Mouse (Mus musculus) heart, embryonic 14.5 days (tissue): ENCODE results near the gene Dgkd. TPM values are rescaled to one million over a fixed set of nuclear protein-coding genes. Genes with fewer than 3 reads are reported as not detected.

Experiments used
- ATAC-seq: fragments of 200-750 bp; cut with Nextera tagmentation; 2 replicates; pipeline ENCODE4 v1.8.0; 2017; ENCODE audit warnings: low read depth, moderate TSS enrichment; ENCODE audit not compliant: insufficient number of reproducible peaks, insufficient read depth, low FRiP score
- H3K27ac ChIP-seq, 2 experiments: fragments of 200-500 bp in 1 of 2; fragments of 300-500 bp in 1 of 2; sonication (generic) in 1 of 2; replicated peaks in 1 of 2; 2 replicates each; pipeline ENCODE4 v1.5.1; 2012 to 2014; ENCODE audit warnings: low read depth in 2 of 2, low read length in 2 of 2, control low read depth in 1 of 2, mild to moderate bottlenecking in 1 of 2, mixed read lengths in 1 of 2; ENCODE audit not compliant: control insufficient read depth in 1 of 2, insufficient read depth in 1 of 2
- H3K27me3 ChIP-seq: fragments of 300-500 bp; sonication (generic); 2 replicates; pipeline ENCODE4 v1.6.1; 2014; ENCODE audit warnings: mild to moderate bottlenecking, low read length, control low read depth; ENCODE audit not compliant: control insufficient read depth, insufficient read depth
- H3K36me3 ChIP-seq: fragments of 300-500 bp; sonication (generic); 2 replicates; pipeline ENCODE4 v1.6.1; 2014; ENCODE audit warnings: mild to moderate bottlenecking, control low read depth, low read length, mixed read lengths; ENCODE audit not compliant: control insufficient read depth, insufficient read depth
- H3K4me1 ChIP-seq, 2 experiments: fragments of 200-500 bp in 1 of 2; fragments of 300-500 bp in 1 of 2; sonication (generic) in 1 of 2; 2 replicates each; pipeline ENCODE4 v1.6.1; 2012 to 2014; ENCODE audit warnings: low read length in 2 of 2, control low read depth in 1 of 2, mixed read lengths in 1 of 2; ENCODE audit not compliant: control insufficient read depth in 2 of 2, insufficient read depth in 2 of 2
- H3K4me2 ChIP-seq: fragments of 300-500 bp; sonication (generic); 2 replicates; pipeline ENCODE4 v1.6.1; 2014; ENCODE audit warnings: mild to moderate bottlenecking, low read length
- H3K4me3 ChIP-seq, 2 experiments: fragments of 200-500 bp in 1 of 2; fragments of 300-500 bp in 1 of 2; sonication (generic) in 1 of 2; 2 replicates each; pipeline ENCODE4 v1.5.1; 2012 to 2014; ENCODE audit warnings: low read length in 2 of 2, mild to moderate bottlenecking in 2 of 2, control low read depth in 1 of 2, low read depth in 1 of 2, moderate library complexity in 1 of 2; ENCODE audit not compliant: control insufficient read depth in 1 of 2, insufficient read depth in 1 of 2
- H3K9ac ChIP-seq: fragments of 300-500 bp; sonication (generic); 2 replicates; pipeline ENCODE4 v1.6.1; 2014; ENCODE audit warnings: mild to moderate bottlenecking, low read length
- H3K9me3 ChIP-seq: fragments of 300-500 bp; sonication (generic); 2 replicates; pipeline ENCODE4 v1.6.1; 2016; ENCODE audit warnings: low read length, control low read depth; ENCODE audit not compliant: control insufficient read depth
- WGBS: fragments of 180-500 bp; shearing (Covaris S2); extraction: QIAGEN DNeasy Blood & Tissue Kit; methylation state at CpG from one replicate; pipeline ENCODE4 v1.1.7; 2014; 5-methylcytosine and 5-hydroxymethylcytosine counted together
- polyA plus RNA-seq: library from polyadenylated mRNA; unstranded; fragments of >200 nt; fragmentation: Nextera tagmentation; extraction: Ambion mirVana; gene quantifications from 2 replicates; pipeline ENCODE4 v1.2.1, GENCODE M21; 2014

The Dgkd gene
- polyA plus RNA-seq, 1 experiment from 2014 or later, result 24.7 TPM

- H3K4me1 ChIP-seq, result peaks cover 13 to 17% of the 10 kb centered on the region in 2 experiments
- no peak overlapping the region for H3K4me2 ChIP-seq
- no peak overlapping the region for H3K4me3 ChIP-seq
- H3K9me3 ChIP-seq, result 0 out of 2 replicates have a peak, but pooled peaks cover 4% of the 10 kb centered on the region
- no peak for ATAC-seq
- H3K27me3 ChIP-seq, result no peaks in the 10 kb centered on the region
- H3K36me3 ChIP-seq, result no peaks in the 10 kb centered on the region
- H3K9ac ChIP-seq, result no peak overlapping the region
- WGBS, result 61% methylated on average over 5 of the region's 5 CpGs
- no peak overlapping the region for H3K27ac ChIP-seq
Measured at GRCm38 (mm10) chr1:87849278-87849677, 3.8 kb upstream of the Dgkd start.

GRCm38 (mm10) chr1:87851344-87851743 lies 1.7 kb upstream of the Dgkd start:
- H3K27ac ChIP-seq, result no peak overlapping the region
- peaks cover 19 to 28% of the 10 kb centered on the region in 2 experiments for H3K4me1 ChIP-seq
- H3K4me3 ChIP-seq, result no peak overlapping the region
- ATAC-seq, result no peak
- H3K4me2 ChIP-seq, result no peak overlapping the region
- 81% methylated on average over 3 of the region's 3 CpGs for WGBS
- no peaks in the 10 kb centered on the region for H3K27me3 ChIP-seq
- no peaks in the 10 kb centered on the region for H3K9me3 ChIP-seq
- no peak overlapping the region for H3K9ac ChIP-seq
- H3K36me3 ChIP-seq, result no peaks in the 10 kb centered on the region

- WGBS, result 59% methylated on average over 5 of the region's 5 CpGs
- Histone ChIP-seq H3K4me2 (peak overlapping the region; percentile 98), H3K9me3 (no peaks in the 10 kb centered on the region), H3K27me3 (no peaks in the 10 kb centered on the region), H3K4me3 (peak overlapping the region in 1 of 2 experiments; percentile 89; a peak in 2 of 4 replicates), H3K4me1 (peaks cover 17 to 30% of the 10 kb centered on the region in 2 experiments), H3K27ac (peak overlapping the region in 1 of 2 experiments; percentile 27; a peak in 1 of 4 replicates), H3K9ac (peak overlapping the region; percentile 93), H3K36me3 (no peaks in the 10 kb centered on the region)
- ATAC-seq, result no peak
Measured at GRCm38 (mm10) chr1:87852081-87852790, 851 bp upstream of the Dgkd start.

- ATAC-seq, result 0 out of 2 replicates have a peak, but pooled peaks have one; percentile 2
- Histone ChIP-seq H3K4me3 (peak overlapping the region; percentile 89 to 97), H3K27me3 (no peaks in the 10 kb centered on the region), H3K36me3 (no peaks in the 10 kb centered on the region), H3K27ac (peak overlapping the region in 1 of 2 experiments; percentile 48; a peak in 2 of 4 replicates), H3K4me2 (peak overlapping the region; percentile 98), H3K9me3 (no peaks in the 10 kb centered on the region), H3K9ac (peak overlapping the region; percentile 93), H3K4me1 (peaks cover 13 to 33% of the 10 kb centered on the region in 2 experiments)
- under 1% methylated on average over 45 of the region's 48 CpGs for WGBS
Measured at GRCm38 (mm10) chr1:87853601-87854361, 694 bp downstream of the Dgkd start.

- ATAC-seq, result no peak
- Histone ChIP-seq H3K9me3 (no peaks in the 10 kb centered on the region), H3K27ac (no peak overlapping the region), H3K4me3 (peak overlapping the region; percentile 89 to 97), H3K9ac (peak overlapping the region; percentile 93), H3K4me1 (peaks cover 13 to 35% of the 10 kb centered on the region in 2 experiments), H3K36me3 (no peaks in the 10 kb centered on the region), H3K27me3 (no peaks in the 10 kb centered on the region), H3K4me2 (peak overlapping the region; percentile 98)
- 26% methylated on average over 6 of the region's 6 CpGs for WGBS
Measured at GRCm38 (mm10) chr1:87854411-87854810, 1.3 kb downstream of the Dgkd start.

- Histone ChIP-seq H3K4me2 (peak overlapping the region; percentile 98), H3K27ac (no peak overlapping the region), H3K27me3 (no peaks in the 10 kb centered on the region), H3K9ac (peak overlapping the region; percentile 93; the same call in 1 of the 2 replicates), H3K9me3 (no peaks in the 10 kb centered on the region), H3K36me3 (no peaks in the 10 kb centered on the region), H3K4me1 (peaks cover 13 to 40% of the 10 kb centered on the region in 2 experiments), H3K4me3 (peak overlapping the region in 1 of 2 experiments; percentile 89; a peak in 2 of 4 replicates)
- 36% methylated on average over 2 of the region's 2 CpGs for WGBS
- no peak for ATAC-seq
Measured at GRCm38 (mm10) chr1:87854851-87855251, 1.8 kb downstream of the Dgkd start.

GRCm38 (mm10) chr1:87855522-87855921 lies 2.4 kb downstream of the Dgkd start:
- Histone ChIP-seq H3K4me2 (no peak overlapping the region), H3K4me1 (peaks cover 13 to 43% of the 10 kb centered on the region in 2 experiments), H3K27me3 (no peaks in the 10 kb centered on the region), H3K36me3 (no peaks in the 10 kb centered on the region), H3K27ac (no peak overlapping the region), H3K4me3 (no peak overlapping the region), H3K9me3 (no peaks in the 10 kb centered on the region), H3K9ac (no peak overlapping the region)
- no peak for ATAC-seq
- WGBS, result 92% methylated on average over 1 of the region's 1 CpGs
